Mouse (Mus musculus) olfactory bulb, adult 2 months (tissue): ENCODE results near the gene Ruvbl1.

Experiments
- CTCF ChIP-seq: fragments of 200-500 bp; IDR thresholded peaks from 2 replicates; pipeline ENCODE4 v1.5.1; 2012; ENCODE audit warnings: low read depth, mild to moderate bottlenecking, low read length, moderate library complexity; ENCODE audit not compliant: insufficient read depth
- POLR2A ChIP-seq: fragments of 200-500 bp; IDR thresholded peaks from 2 replicates; pipeline ENCODE4 v1.6.1; 2012; ENCODE audit warnings: mild to moderate bottlenecking, low read depth, low read length, moderate library complexity; ENCODE audit not compliant: insufficient read depth

DNA sequence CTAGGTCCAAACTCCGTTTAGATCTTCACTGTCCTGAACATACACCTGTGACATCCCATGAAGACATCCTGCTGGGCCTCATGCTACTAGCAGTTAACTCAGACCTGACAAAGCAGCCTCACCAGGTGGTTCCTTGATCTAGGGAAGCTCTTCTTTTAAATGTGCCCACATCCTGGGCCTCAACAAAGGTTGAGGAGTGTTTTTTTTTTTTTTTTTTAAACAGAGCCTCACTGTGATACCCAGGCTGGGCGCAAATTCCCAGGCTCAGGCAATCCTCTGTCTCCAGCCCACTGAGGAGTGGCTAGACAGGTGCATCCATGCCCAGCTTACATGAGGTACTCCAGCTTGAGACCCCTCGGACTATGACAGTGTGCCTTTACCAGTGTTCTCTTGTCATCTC lies 22.7 kb upstream of the Ruvbl1 start:
- TF ChIP-seq CTCF (no peak), POLR2A (no peak)
